Mouse (Mus musculus) kidney, embryonic 16.5 days (tissue): ENCODE measurements around the gene Ccser1. TPM values are rescaled to one million over a fixed set of nuclear protein-coding genes. Genes with fewer than 3 reads are reported as not detected.
A peak's percentile ranks its signal among the peaks of the same experiment; 100 is the strongest.

Source experiments
- ATAC-seq: fragments of 200-750 bp; cut with Nextera tagmentation; 2 replicates; pipeline ENCODE4 v1.8.0; 2017; ENCODE audit warnings: moderate TSS enrichment; ENCODE audit not compliant: low FRiP score, low TSS enrichment
- H3K27ac ChIP-seq: fragments of 300-500 bp; sonication (generic); 2 replicates; pipeline ENCODE4 v1.5.1; 2014; ENCODE audit warnings: low read length
- H3K27me3 ChIP-seq: fragments of 300-500 bp; sonication (generic); 2 replicates; pipeline ENCODE4 v1.6.1; 2014; ENCODE audit warnings: low read length, control low read depth, mixed read lengths; ENCODE audit not compliant: insufficient read depth
- H3K36me3 ChIP-seq: fragments of 300-500 bp; sonication (generic); 2 replicates; pipeline ENCODE4 v1.6.1; 2014; ENCODE audit warnings: low read length, control low read depth, mixed read lengths; ENCODE audit not compliant: insufficient read depth
- H3K4me1 ChIP-seq: fragments of 300-500 bp; sonication (generic); 2 replicates; pipeline ENCODE4 v1.6.1; 2014; ENCODE audit warnings: low read length, control low read depth, mixed read lengths; ENCODE audit not compliant: insufficient read depth
- H3K4me2 ChIP-seq: fragments of 300-500 bp; sonication (generic); replicated peaks from 2 replicates; pipeline ENCODE4 v1.6.1; 2014; ENCODE audit warnings: low read depth, low read length
- H3K4me3 ChIP-seq: fragments of 300-500 bp; sonication (generic); 2 replicates; pipeline ENCODE4 v1.5.1; 2014; ENCODE audit warnings: mild to moderate bottlenecking, low read length
- H3K9ac ChIP-seq: fragments of 300-500 bp; sonication (generic); replicated peaks from 2 replicates; pipeline ENCODE4 v1.6.1; 2014; ENCODE audit warnings: low read length
- H3K9me3 ChIP-seq: fragments of 300-500 bp; sonication (generic); 2 replicates; pipeline ENCODE4 v1.6.1; 2016; ENCODE audit warnings: low read length, control low read depth
- WGBS: fragments of 180-500 bp; shearing (Covaris S2); extraction: QIAGEN DNeasy Blood & Tissue Kit; methylation state at CpG from one replicate; pipeline ENCODE4 v1.1.7; 2014; 5-methylcytosine and 5-hydroxymethylcytosine counted together
- polyA plus RNA-seq: library from polyadenylated mRNA; unstranded; fragments of >200 nt; fragmentation: Nextera tagmentation; extraction: Ambion mirVana; gene quantifications from 2 replicates; pipeline ENCODE4 v1.2.1, GENCODE M21; 2015

The Ccser1 gene
- polyA plus RNA-seq, 1 experiment from 2014 or later, result 17.4 TPM

DNA sequence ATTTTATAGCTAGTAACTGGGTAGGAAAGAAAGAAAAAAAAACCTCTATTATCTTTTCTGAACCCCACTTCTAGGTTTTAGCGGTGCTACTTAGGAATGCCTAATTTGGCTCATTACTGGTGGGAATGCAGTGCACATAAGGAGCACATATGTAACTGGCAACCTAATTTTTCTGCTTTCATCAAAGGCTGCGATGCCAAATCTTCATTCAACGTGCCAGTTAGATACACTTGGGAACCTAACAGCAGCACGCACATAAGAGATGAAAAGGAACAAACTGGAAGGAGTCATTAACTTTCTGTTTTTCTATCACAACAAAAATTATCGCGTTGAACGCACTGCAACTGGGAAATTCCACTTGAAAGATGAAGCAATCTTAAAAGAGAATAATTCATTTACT is 2.6 kb upstream of the Ccser1 start:
- peaks cover 4% of the 10 kb centered on the region; the same call in 1 of the 2 replicates for H3K27me3 ChIP-seq
- 0 out of 2 replicates have a peak, but pooled peaks cover 6% of the 10 kb centered on the region for H3K4me1 ChIP-seq
- ATAC-seq, result no peak
- no peak overlapping the region for H3K4me3 ChIP-seq
- no peak overlapping the region for H3K27ac ChIP-seq
- H3K4me2 ChIP-seq, result no peak overlapping the region
- H3K9ac ChIP-seq, result no peak overlapping the region
- no peaks in the 10 kb centered on the region for H3K36me3 ChIP-seq
- 78% methylated on average over 7 of the region's 7 CpGs for WGBS
- H3K9me3 ChIP-seq, result no peaks in the 10 kb centered on the region

GRCm38 (mm10) chr6:61179641-61179948 is 529 bp upstream of the Ccser1 start:
- Histone ChIP-seq H3K9me3 (no peaks in the 10 kb centered on the region), H3K36me3 (no peaks in the 10 kb centered on the region), H3K27me3 (peaks cover 4% of the 10 kb centered on the region; the same call in 1 of the 2 replicates), H3K4me3 (peak overlapping the region; percentile 72), H3K4me2 (peak overlapping the region; percentile 96), H3K9ac (peak overlapping the region; percentile 77), H3K4me1 (0 out of 2 replicates have a peak, but pooled peaks cover 6% of the 10 kb centered on the region), H3K27ac (no peak overlapping the region)
- ATAC-seq, result no peak
- WGBS, result 5% methylated on average over 5 of the region's 5 CpGs

- peak overlapping the region; percentile 72 for H3K4me3 ChIP-seq
- WGBS, result under 1% methylated on average over 26 of the region's 42 CpGs
- peak overlapping the region; percentile 77 for H3K9ac ChIP-seq
- H3K27ac ChIP-seq, result peak overlapping the region; percentile 71
- H3K4me1 ChIP-seq, result 0 out of 2 replicates have a peak, but pooled peaks cover 6% of the 10 kb centered on the region
- H3K27me3 ChIP-seq, result peaks cover 4% of the 10 kb centered on the region; the same call in 1 of the 2 replicates
- H3K36me3 ChIP-seq, result no peaks in the 10 kb centered on the region
- ATAC-seq, result peak; percentile 73
- peak overlapping the region; percentile 96 for H3K4me2 ChIP-seq
- no peaks in the 10 kb centered on the region for H3K9me3 ChIP-seq
Measured at GRCm38 (mm10) chr6:61180756-61181191, 650 bp downstream of the Ccser1 start.

- no peak overlapping the region for H3K27ac ChIP-seq
- H3K27me3 ChIP-seq, result no peaks in the 10 kb centered on the region
- H3K9me3 ChIP-seq, result no peaks in the 10 kb centered on the region
- WGBS, result 48% methylated on average over 2 of the region's 2 CpGs
- H3K4me1 ChIP-seq, result peaks cover 15% of the 10 kb centered on the region
- H3K4me2 ChIP-seq, result no peak overlapping the region
- no peaks in the 10 kb centered on the region for H3K36me3 ChIP-seq
- H3K9ac ChIP-seq, result no peak overlapping the region
- no peak overlapping the region for H3K4me3 ChIP-seq
- ATAC-seq, result 0 out of 2 replicates have a peak, but pooled peaks have one; percentile 42
Measured at GRCm38 (mm10) chr6:61189029-61189428, 8.9 kb downstream of the Ccser1 start.

- Histone ChIP-seq H3K36me3 (no peaks in the 10 kb centered on the region), H3K4me1 (peaks cover 13% of the 10 kb centered on the region), H3K4me2 (no peak overlapping the region), H3K9me3 (no peaks in the 10 kb centered on the region), H3K9ac (no peak overlapping the region), H3K27ac (no peak overlapping the region), H3K4me3 (no peak overlapping the region), H3K27me3 (no peaks in the 10 kb centered on the region)
- 57% methylated on average over 13 of the region's 13 CpGs for WGBS
- no peak for ATAC-seq
Measured at GRCm38 (mm10) chr6:61191597-61192386, 11.7 kb downstream of the Ccser1 start.

- H3K4me2 ChIP-seq, result peak overlapping the region; percentile 15; the same call in 1 of the 2 replicates
- peak overlapping the region; percentile 73 for H3K27ac ChIP-seq
- H3K4me1 ChIP-seq, result peaks cover 9% of the 10 kb centered on the region; the same call in 1 of the 2 replicates
- H3K9ac ChIP-seq, result no peak overlapping the region
- peak; percentile 73 for ATAC-seq
- no peaks in the 10 kb centered on the region for H3K9me3 ChIP-seq
- no peaks in the 10 kb centered on the region for H3K27me3 ChIP-seq
- no peaks in the 10 kb centered on the region for H3K36me3 ChIP-seq
- no peak overlapping the region for H3K4me3 ChIP-seq
- 34% methylated on average over 1 of the region's 1 CpGs for WGBS
Measured at GRCm38 (mm10) chr6:61203344-61203743, 23.2 kb downstream of the Ccser1 start.

DNA sequence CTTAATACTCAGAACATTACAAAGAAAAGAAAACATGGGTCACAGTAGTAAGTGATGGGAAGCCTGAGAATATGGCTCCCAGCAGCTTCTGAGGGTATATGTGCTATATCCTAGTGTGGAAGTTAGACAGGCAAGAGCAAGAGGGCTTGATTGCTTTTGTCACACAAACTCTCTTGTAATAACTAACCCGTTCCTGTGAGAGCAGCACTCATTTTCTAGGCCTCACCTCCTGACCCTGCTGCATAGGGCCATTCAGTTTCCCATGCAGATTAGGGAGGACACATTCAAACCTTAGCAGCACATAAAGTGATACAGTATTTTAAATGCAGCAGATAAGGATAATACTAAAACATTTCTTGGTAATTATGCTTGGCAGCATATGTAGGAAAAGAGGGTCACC is 25.9 kb downstream of the Ccser1 start:
- Histone ChIP-seq H3K27ac (no peak overlapping the region), H3K9ac (no peak overlapping the region), H3K4me1 (peaks cover 17% of the 10 kb centered on the region), H3K4me3 (no peak overlapping the region), H3K27me3 (no peaks in the 10 kb centered on the region), H3K36me3 (no peaks in the 10 kb centered on the region), H3K9me3 (no peaks in the 10 kb centered on the region), H3K4me2 (no peak overlapping the region)
- peak; percentile 54 for ATAC-seq
- WGBS, result 19% methylated on average over 1 of the region's 1 CpGs

DNA sequence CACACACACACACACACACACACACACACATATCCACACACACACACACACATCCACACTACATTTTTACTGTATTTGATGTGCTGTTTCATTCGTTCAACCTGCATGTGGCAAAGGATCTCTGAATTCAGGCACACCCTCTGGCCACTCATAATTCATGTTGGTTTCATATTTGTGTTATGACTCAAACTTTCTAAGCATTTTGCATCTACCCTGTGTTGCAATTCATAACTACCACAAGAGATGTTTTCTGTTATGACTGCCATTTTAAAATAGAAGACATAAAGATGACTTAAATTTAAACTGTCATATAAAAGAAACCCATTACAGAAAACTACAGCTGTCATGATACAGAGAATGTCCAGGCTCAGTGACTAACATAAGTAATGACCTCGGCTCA is 26.5 kb downstream of the Ccser1 start:
- H3K4me2 ChIP-seq, result 0 out of 2 replicates have a peak overlapping the region, but pooled peaks have one; percentile 18
- no peak overlapping the region for H3K27ac ChIP-seq
- H3K9me3 ChIP-seq, result no peaks in the 10 kb centered on the region
- no peaks in the 10 kb centered on the region for H3K36me3 ChIP-seq
- H3K4me3 ChIP-seq, result no peak overlapping the region
- ATAC-seq, result no peak
- peaks cover 17% of the 10 kb centered on the region for H3K4me1 ChIP-seq
- no peak overlapping the region for H3K9ac ChIP-seq
- WGBS, result 75% methylated on average over 2 of the region's 2 CpGs
- no peaks in the 10 kb centered on the region for H3K27me3 ChIP-seq

GRCm38 (mm10) chr6:61210061-61210737 is 30.1 kb downstream of the Ccser1 start:
- Histone ChIP-seq H3K4me1 (peaks cover 8% of the 10 kb centered on the region), H3K27me3 (no peaks in the 10 kb centered on the region), H3K4me2 (no peak overlapping the region), H3K27ac (peak overlapping the region; percentile 40; the same call in 1 of the 2 replicates), H3K9me3 (no peaks in the 10 kb centered on the region), H3K36me3 (no peaks in the 10 kb centered on the region), H3K4me3 (no peak overlapping the region), H3K9ac (no peak overlapping the region)
- WGBS, result 48% methylated on average over 4 of the region's 4 CpGs
- peak; percentile 89 for ATAC-seq

DNA sequence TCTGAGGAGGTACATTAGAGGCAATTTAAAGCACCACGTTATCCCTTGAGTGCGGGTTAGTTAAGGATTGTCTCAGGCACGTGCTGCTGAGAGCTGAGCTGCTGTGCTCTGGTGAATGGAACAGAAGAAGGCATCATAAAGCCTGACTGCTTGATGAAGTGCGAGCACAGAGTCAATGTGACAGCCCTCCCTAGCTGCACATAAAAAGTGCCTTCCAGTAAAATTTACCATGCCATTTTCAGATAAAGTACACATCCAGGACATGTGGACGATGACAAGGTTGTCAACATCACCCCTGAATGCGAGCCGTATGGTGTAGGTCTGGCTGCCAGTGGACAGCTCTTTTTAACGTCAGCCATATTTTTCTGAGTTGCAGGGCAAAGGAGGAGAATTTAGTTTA is 35.6 kb downstream of the Ccser1 start:
- no peaks in the 10 kb centered on the region for H3K4me1 ChIP-seq
- no peak overlapping the region for H3K9ac ChIP-seq
- no peaks in the 10 kb centered on the region for H3K27me3 ChIP-seq
- ATAC-seq, result peak; percentile 67; the same call in 1 of the 2 replicates
- H3K4me3 ChIP-seq, result no peak overlapping the region
- no peak overlapping the region for H3K27ac ChIP-seq
- WGBS, result 36% methylated on average over 8 of the region's 8 CpGs
- H3K9me3 ChIP-seq, result no peaks in the 10 kb centered on the region
- no peak overlapping the region for H3K4me2 ChIP-seq
- H3K36me3 ChIP-seq, result no peaks in the 10 kb centered on the region
